Mouse (Mus musculus) right cerebral cortex, postnatal 10 days (tissue): ENCODE results near the gene Prune1.
"Not testable (repeated sequence)": the region's sequence is repeated elsewhere in the genome, so short reads cannot be mapped to it uniquely, and the experiment has no call there.

ENCODE experiments used
- DNase-seq, 2 experiments: peaks; one replicate each; pipeline ENCODE4 v3.0.0; 2021; ENCODE audit warnings: low spot score in 2 of 2

The Prune1 gene

DNA sequence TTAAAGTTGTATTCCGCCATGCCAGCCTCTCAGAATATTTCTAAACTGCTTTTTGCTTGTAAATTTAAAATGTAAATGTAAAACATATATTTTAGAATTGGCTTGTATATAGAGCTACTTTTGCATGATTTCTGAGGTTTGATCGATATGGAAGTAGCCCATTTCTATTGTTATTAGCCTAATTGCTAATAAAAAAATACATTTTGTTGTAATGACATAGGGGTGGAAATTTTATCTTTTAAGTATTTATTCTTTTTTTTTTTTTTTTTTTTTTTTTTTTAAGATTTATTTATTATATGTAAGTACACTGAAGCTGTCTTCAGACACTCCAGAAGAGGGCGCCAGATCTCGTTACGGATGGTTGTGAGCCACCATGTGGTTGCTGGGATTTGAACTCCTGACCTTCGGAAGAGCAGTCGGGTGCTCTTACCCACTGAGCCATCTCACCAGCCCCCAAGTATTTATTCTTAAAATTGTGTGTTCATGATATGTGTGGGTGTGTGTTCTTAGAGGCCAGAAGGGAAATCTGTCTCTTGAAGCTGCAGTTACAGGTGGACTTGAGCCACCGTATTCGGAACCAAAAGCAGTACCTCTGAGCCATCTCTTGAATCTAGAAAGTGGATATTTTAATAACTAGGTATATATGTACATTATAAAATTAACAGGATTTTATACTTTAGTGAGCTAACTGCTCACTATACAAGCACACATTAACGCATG, 68.8 kb downstream of the Prune1 start:
- not testable (repeated sequence) for DNase-seq

DNA sequence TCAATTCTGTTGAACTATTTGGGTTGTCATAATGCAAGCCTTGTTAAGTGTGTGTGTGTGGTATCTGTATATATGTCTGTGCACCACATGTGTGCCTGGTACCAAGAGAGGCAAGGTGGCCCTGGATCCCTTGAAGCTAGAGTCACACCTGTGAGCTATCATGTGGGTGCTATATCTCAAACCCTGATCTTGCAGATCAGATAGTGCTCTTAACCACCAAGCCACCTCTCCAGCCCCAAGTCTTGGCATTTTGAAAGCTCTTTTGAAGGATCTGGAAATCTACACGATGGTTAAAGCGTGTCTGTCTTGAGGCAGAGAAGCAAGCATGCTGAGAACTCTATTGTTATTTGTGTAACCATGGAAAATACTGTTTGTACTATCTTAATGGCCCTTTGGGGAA, 71.3 kb downstream of the Prune1 start:
- no peak for DNase-seq

DNA sequence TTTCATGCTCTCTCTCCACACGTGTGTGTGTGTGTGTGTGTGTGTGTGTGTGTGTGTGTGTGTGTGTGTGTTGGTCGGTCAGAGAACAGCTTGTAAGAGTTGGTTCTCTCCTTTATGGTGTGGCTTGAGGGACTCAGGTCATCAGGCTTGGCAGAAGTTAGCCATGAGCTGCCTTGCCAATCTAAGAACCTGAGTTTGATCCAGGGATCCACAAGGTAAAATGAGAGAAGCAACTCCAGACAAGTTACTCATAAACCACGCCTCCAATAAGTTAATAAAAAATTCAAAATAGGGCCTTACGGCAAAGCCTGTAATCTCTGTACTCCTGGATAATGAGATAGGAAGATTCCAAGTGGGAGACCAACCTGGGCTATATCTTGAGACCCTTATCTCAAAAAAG, 73.6 kb downstream of the Prune1 start:
- DNase-seq: no peak

DNA sequence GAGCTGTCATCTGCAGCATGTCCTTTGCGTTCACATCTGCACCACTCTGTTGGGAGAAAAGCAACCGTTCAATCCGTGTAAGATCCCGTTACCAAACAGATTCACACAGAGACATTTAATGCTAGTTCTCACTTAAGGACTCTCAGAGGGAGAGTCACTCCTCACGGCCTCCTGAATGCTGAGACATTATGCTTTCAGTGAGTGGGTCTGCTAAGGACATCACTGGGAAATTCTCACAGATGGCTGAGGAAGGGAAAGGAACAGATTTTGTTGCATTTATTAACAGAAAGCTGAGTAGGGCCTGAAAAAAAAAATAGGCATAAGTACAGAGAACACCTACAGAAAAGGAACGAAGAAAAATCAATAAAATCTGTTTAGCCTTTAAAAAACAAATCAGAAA, 78.0 kb downstream of the Prune1 start:
- DNase-seq: peak; percentile 45 to 76
